Mouse (Mus musculus) MEL (cell line): ENCODE data around the gene Pdxk. TPM values are rescaled to one million over a fixed set of nuclear protein-coding genes. Genes with fewer than 3 reads are reported as not detected.

Experiments used
- DNase-seq: peaks from one replicate; pipeline ENCODE4 v3.0.0; 2011; ENCODE audit warnings: low read depth, low spot score
- H3K27ac ChIP-seq: 2 replicates; pipeline ENCODE4 v1.5.1; 2012; ENCODE audit warnings: low read depth, mild to moderate bottlenecking, control low read depth, low read length, moderate library complexity; ENCODE audit not compliant: control insufficient read depth
- H3K27me3 ChIP-seq, 2 experiments: fragments of 150-350 bp in 1 of 2; sonication (generic) in 1 of 2; 2 replicates each; pipeline ENCODE4 v1.6.1; 2012; ENCODE audit warnings: low read length in 2 of 2, mild to moderate bottlenecking in 2 of 2, improper control_type of control experiment in 1 of 2, moderate library complexity in 1 of 2; ENCODE audit not compliant: insufficient read depth in 2 of 2, control insufficient read depth in 1 of 2
- H3K36me3 ChIP-seq, 2 experiments: 2 replicates each; pipeline ENCODE4 v1.6.1; 2012 to 2014; ENCODE audit warnings: low read length in 2 of 2, improper control_type of control experiment in 1 of 2, inconsistent platforms in 1 of 2, mild to moderate bottlenecking in 1 of 2; ENCODE audit not compliant: insufficient read depth in 2 of 2, control insufficient read depth in 1 of 2
- H3K4me1 ChIP-seq, 2 experiments: fragments of 150-350 bp in 1 of 2; sonication (generic) in 1 of 2; 2 replicates each; pipeline ENCODE4 v1.6.1; 2012; ENCODE audit warnings: low read length in 2 of 2, improper control_type of control experiment in 1 of 2, mild to moderate bottlenecking in 1 of 2; ENCODE audit not compliant: insufficient read depth in 2 of 2, control insufficient read depth in 1 of 2
- H3K4me3 ChIP-seq, 2 experiments: fragments of 150-350 bp in 1 of 2; sonication (generic) in 1 of 2; 2 replicates each; pipeline ENCODE4 v1.5.1; 2012; ENCODE audit warnings: low read depth in 2 of 2, low read length in 2 of 2, mild to moderate bottlenecking in 2 of 2, moderate library complexity in 2 of 2, control low read depth in 1 of 2, improper control_type of control experiment in 1 of 2; ENCODE audit not compliant: control insufficient read depth in 1 of 2, insufficient read depth in 1 of 2
- H3K79me2 ChIP-seq: 2 replicates; pipeline ENCODE4 v1.6.1; 2012; ENCODE audit warnings: mild to moderate bottlenecking, low read length, moderate library complexity; ENCODE audit not compliant: control insufficient read depth, poor library complexity, insufficient read depth
- H3K9ac ChIP-seq: 2 replicates; pipeline ENCODE4 v1.6.1; 2012; ENCODE audit warnings: low read depth, mild to moderate bottlenecking, control low read depth, low read length, moderate library complexity; ENCODE audit not compliant: control insufficient read depth, poor library complexity, severe bottlenecking
- H3K9me3 ChIP-seq: fragments of 150-350 bp; sonication (generic); replicated peaks from 2 replicates; pipeline ENCODE4 v1.6.1; 2012; ENCODE audit warnings: mild to moderate bottlenecking, low read length, improper control_type of control experiment, moderate library complexity; ENCODE audit not compliant: insufficient read depth
- BHLHE40 ChIP-seq: IDR thresholded peaks from 2 replicates; pipeline ENCODE4 v1.6.1; 2012; ENCODE audit warnings: low read depth, mild to moderate bottlenecking, inconsistent platforms, low read length, improper control_type of control experiment, borderline replicate concordance
- CTCF ChIP-seq, 3 experiments: IDR thresholded peaks in 2 of 3; conservative IDR thresholded peaks in 1 of 3; 2 replicates each; pipeline ENCODE4 v1.5.1; 2011 to 2012; ENCODE audit warnings: low read length in 3 of 3, low read depth in 2 of 3, mild to moderate bottlenecking in 2 of 3, improper control_type of control experiment in 1 of 3, inconsistent platforms in 1 of 3, mixed read lengths in 1 of 3, moderate library complexity in 1 of 3; ENCODE audit not compliant: control insufficient read depth in 1 of 3, insufficient read depth in 1 of 3, poor library complexity in 1 of 3, severe bottlenecking in 1 of 3
- HCFC1 ChIP-seq: IDR thresholded peaks from 2 replicates; pipeline ENCODE4 v1.6.1; 2012; ENCODE audit warnings: low read depth, mild to moderate bottlenecking, inconsistent platforms, low read length, improper control_type of control experiment, moderate library complexity
- MAFK ChIP-seq: IDR thresholded peaks from 2 replicates; pipeline ENCODE4 v1.6.1; 2011; ENCODE audit warnings: low read depth, mild to moderate bottlenecking, low read length, improper control_type of control experiment, borderline replicate concordance
- MAZ ChIP-seq: IDR thresholded peaks from 2 replicates; pipeline ENCODE4 v1.6.1; 2012; ENCODE audit warnings: low read depth, mild to moderate bottlenecking, inconsistent platforms, low read length, improper control_type of control experiment
- MYC ChIP-seq: IDR thresholded peaks from 2 replicates; pipeline ENCODE4 v1.6.1; 2011; ENCODE audit warnings: low read depth, mild to moderate bottlenecking, low read length, improper control_type of control experiment, moderate library complexity
- NRF1 ChIP-seq: IDR thresholded peaks from 2 replicates; pipeline ENCODE4 v1.6.1; 2014; ENCODE audit warnings: low read depth, mild to moderate bottlenecking, inconsistent platforms, low read length, improper control_type of control experiment, moderate library complexity; ENCODE audit not compliant: poor library complexity, insufficient read depth, severe bottlenecking
- POLR2A ChIP-seq, 2 experiments: IDR thresholded peaks; 2 replicates each; pipeline ENCODE4 v1.6.1; 2011 to 2012; ENCODE audit warnings: low read length in 2 of 2, mild to moderate bottlenecking in 2 of 2, control low read depth in 1 of 2, improper control_type of control experiment in 1 of 2, low read depth in 1 of 2, moderate library complexity in 1 of 2; ENCODE audit not compliant: control insufficient read depth in 1 of 2, insufficient read depth in 1 of 2, poor library complexity in 1 of 2
- POLR2AphosphoS2 ChIP-seq: IDR thresholded peaks from 2 replicates; pipeline ENCODE4 v1.6.1; 2011; ENCODE audit warnings: low read length, improper control_type of control experiment
- RAD21 ChIP-seq: IDR thresholded peaks from 2 replicates; pipeline ENCODE4 v1.6.1; 2011; ENCODE audit warnings: mild to moderate bottlenecking, low read depth, low read length, improper control_type of control experiment
- SMC3 ChIP-seq: IDR thresholded peaks from 2 replicates; pipeline ENCODE4 v1.6.1; 2011; ENCODE audit warnings: low read depth, low read length, improper control_type of control experiment
- USF2 ChIP-seq, 2 experiments: IDR thresholded peaks; 2 replicates each; pipeline ENCODE4 v1.6.1; 2011 to 2012; ENCODE audit warnings: improper control_type of control experiment in 2 of 2, low read length in 2 of 2, borderline replicate concordance in 1 of 2, inconsistent platforms in 1 of 2, low read depth in 1 of 2, mild to moderate bottlenecking in 1 of 2; ENCODE audit not compliant: insufficient read depth in 1 of 2
- ZC3H11A ChIP-seq: IDR thresholded peaks from 2 replicates; pipeline ENCODE4 v1.6.1; 2012; ENCODE audit warnings: low read depth, mild to moderate bottlenecking, inconsistent platforms, low read length, improper control_type of control experiment
- ZKSCAN1 ChIP-seq: IDR thresholded peaks from 2 replicates; pipeline ENCODE4 v1.6.1; 2012; ENCODE audit warnings: low read depth, mild to moderate bottlenecking, inconsistent platforms, low read length, improper control_type of control experiment, moderate library complexity
- ZNF384 ChIP-seq: IDR thresholded peaks from 2 replicates; pipeline ENCODE4 v1.6.1; 2012; ENCODE audit warnings: low read depth, mild to moderate bottlenecking, inconsistent platforms, low read length, improper control_type of control experiment
- polyA plus RNA-seq, 2 experiments: library from polyadenylated mRNA; stranded (reverse) in 1 of 2; unstranded in 1 of 2; fragments of >175 nt in 1 of 2; fragments of >200 nt in 1 of 2; gene quantifications; 2 replicates each; pipeline versions ENCODE4 v1.2.1 to v1.2.4; 2012; ENCODE audit warnings: low replicate concordance in 2 of 2, low read depth in 1 of 2; ENCODE audit not compliant: insufficient read length in 2 of 2, insufficient read depth in 1 of 2, missing spikeins in 1 of 2
- total RNA-seq: library from RNA; depleted of rRNA; stranded (reverse); fragments of 300-350 nt; gene quantifications from 2 replicates; pipeline ENCODE4 v1.2.3, GENCODE M21; 2012

The Pdxk gene
- total and polyA plus RNA-seq, 3 experiments = 28.7 to 29.3 TPM; not detected in 1

GRCm38 (mm10) chr10:78439550-78439949 lies 25.2 kb downstream of the Pdxk start (continued):
- TF ChIP-seq NRF1 (no peak), USF2 (IDR thresholded peaks at IDR 0.05; ENCODE audit: borderline replicate concordance in 1 of 2, insufficient read depth in 1 of 2, low read depth in 1 of 2, low read length in 2 of 2) (no peak), BHLHE40 (no peak), POLR2A (IDR thresholded peaks at IDR 0.05; ENCODE audit: control insufficient read depth in 1 of 2, insufficient read depth in 1 of 2, low read depth in 1 of 2, low read length in 2 of 2, poor library complexity in 1 of 2) (no peak)

- no peak overlapping the region for H3K27ac ChIP-seq
- H3K4me1 ChIP-seq = no peaks in the 10 kb centered on the region
- H3K9me3 ChIP-seq = no peaks in the 10 kb centered on the region
- H3K36me3 ChIP-seq = peaks cover 0 to 3% of the 10 kb centered on the region in 2 experiments; a peak in 2 of 4 replicates
- TF ChIP-seq HCFC1 (no peak), RAD21 (peak; percentile 59), SMC3 (peak; percentile 73), CTCF (IDR thresholded peaks at IDR 0.05 in 2 of 3, conservative IDR thresholded peaks at IDR 0.05 in 1 of 3; ENCODE audit: control insufficient read depth in 1 of 3, insufficient read depth in 1 of 3, low read depth in 2 of 3, low read length in 3 of 3, poor library complexity in 1 of 3, severe bottlenecking in 1 of 3) (peak; percentile 86 to 95 (median 92)), ZC3H11A (peak; percentile 42; the same call in 1 of the 2 replicates)
- no peak overlapping the region for H3K9ac ChIP-seq
- peak; percentile 73 for DNase-seq
- no peaks in the 10 kb centered on the region for H3K27me3 ChIP-seq
- no peak overlapping the region for H3K4me3 ChIP-seq
- no peaks in the 10 kb centered on the region for H3K79me2 ChIP-seq
These were observed 26.7 kb downstream of the Pdxk start for GRCm38 (mm10) chr10:78438094-78438493.

- Histone ChIP-seq H3K9me3 (no peaks in the 10 kb centered on the region), H3K4me3 (no peak overlapping the region)
- TF ChIP-seq ZKSCAN1 (no peak), MYC (no peak), CTCF (IDR thresholded peaks at IDR 0.05 in 2 of 3, conservative IDR thresholded peaks at IDR 0.05 in 1 of 3; ENCODE audit: control insufficient read depth in 1 of 3, insufficient read depth in 1 of 3, low read depth in 2 of 3, low read length in 3 of 3, poor library complexity in 1 of 3, severe bottlenecking in 1 of 3) (no peak), ZNF384 (no peak), NRF1 (no peak), MAFK (no peak), MAZ (no peak), POLR2AphosphoS2 (no peak), BHLHE40 (no peak)
- TF ChIP-seq, all 39 proteins: peak for 0
- Histone ChIP-seq H3K9ac (no peak overlapping the region), H3K79me2 (no peaks in the 10 kb centered on the region), H3K4me1 (no peaks in the 10 kb centered on the region), H3K27me3 (no peaks in the 10 kb centered on the region), H3K36me3 (no peaks in the 10 kb centered on the region), H3K27ac (no peak overlapping the region)
- DNase-seq = no peak
These were observed 31.9 kb downstream of the Pdxk start for GRCm38 (mm10) chr10:78432853-78433252.
